Mouse (Mus musculus): Measurements from ENCODE around the gene Tcfl5. TPM values are rescaled to one million over a fixed set of nuclear protein-coding genes. Genes with fewer than 3 reads are reported as not detected.
A peak's percentile ranks its signal among the peaks of the same experiment; 100 is the strongest.

The Tcfl5 gene
- polyA plus RNA-seq (2016; fragmentation: Nextera tagmentation; extraction: Ambion mirVana): 0.23 and 0.55 TPM in 2 replicates

DNA sequence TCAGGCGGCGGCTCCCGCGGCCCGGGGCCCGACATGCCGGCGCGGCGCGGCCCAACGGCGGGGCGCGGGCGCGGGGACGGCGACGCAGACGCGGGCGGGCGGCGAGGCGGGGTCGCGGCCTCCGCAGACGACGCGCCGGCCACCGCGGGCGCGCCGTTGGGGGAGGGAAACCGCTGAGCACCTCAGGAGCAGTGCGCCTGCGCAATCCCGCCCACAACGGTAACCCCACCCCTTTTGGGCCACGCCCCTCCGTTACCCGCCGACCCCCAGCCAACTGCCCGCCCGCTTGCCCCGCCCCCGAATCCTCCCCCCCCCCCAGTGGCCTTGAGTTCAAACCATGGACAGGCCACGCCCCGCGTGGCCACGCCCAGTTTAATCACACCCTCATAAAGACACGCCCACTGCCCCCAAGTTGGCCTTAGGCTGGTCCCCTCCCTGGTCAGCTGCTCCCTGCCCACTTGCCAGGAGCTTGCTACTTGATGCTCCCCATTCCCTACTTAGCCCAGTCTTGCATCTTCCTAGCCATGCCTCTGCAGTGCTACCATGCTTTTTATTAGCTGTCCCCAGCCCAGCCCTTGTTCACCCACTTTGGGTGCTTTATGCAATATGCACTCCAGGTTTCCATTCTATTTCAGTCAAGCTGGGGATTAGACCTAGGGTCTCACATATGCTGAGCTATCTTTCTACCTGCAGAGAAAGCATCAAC, at the start of gene Tcfl5:
Tcfl5 (minus strand) TSS at position 154 of the 706 bp plus-strand sequence.
- under 1% methylated on average over 44 of the region's 56 CpGs for WGBS
- ATAC-seq (ENCODE audit: low FRiP score, low read depth): no peak
- H3K9ac ChIP-seq: no peak within 1 kb of the TSS
- no peaks in the 10 kb centered on the region for H3K36me3 ChIP-seq
- H3K4me3 ChIP-seq: peak within 1 kb of the TSS; percentile 37
- H3K27me3 ChIP-seq (replicated peaks): peaks cover 42% of the 10 kb centered on the region
- H3K9me3 ChIP-seq: peaks cover 18% of the 10 kb centered on the region
- H3K4me2 ChIP-seq (replicated peaks): peak within 1 kb of the TSS; percentile 54
- H3K4me1 ChIP-seq: peaks cover 5% of the 10 kb centered on the region; the same call in 1 of the 2 replicates
- no peak within 1 kb of the TSS for H3K27ac ChIP-seq

- Histone ChIP-seq H3K4me3 (no peak overlapping the region), H3K4me1 (peaks cover 11% of the 10 kb centered on the region; the same call in 1 of the 2 replicates), H3K4me2 (replicated peaks) (no peak overlapping the region), H3K27me3 (replicated peaks) (no peaks in the 10 kb centered on the region), H3K36me3 (peaks cover 60% of the 10 kb centered on the region), H3K9ac (no peak overlapping the region), H3K9me3 (no peaks in the 10 kb centered on the region), H3K27ac (no peak overlapping the region)
- no peak for ATAC-seq (ENCODE audit: low FRiP score, low read depth)
- WGBS: 92% methylated on average over 5 of the region's 5 CpGs
Observed at GRCm38 (mm10) chr2:180689841-180690240, 47.3 kb upstream of the Tcfl5 start.

DNA sequence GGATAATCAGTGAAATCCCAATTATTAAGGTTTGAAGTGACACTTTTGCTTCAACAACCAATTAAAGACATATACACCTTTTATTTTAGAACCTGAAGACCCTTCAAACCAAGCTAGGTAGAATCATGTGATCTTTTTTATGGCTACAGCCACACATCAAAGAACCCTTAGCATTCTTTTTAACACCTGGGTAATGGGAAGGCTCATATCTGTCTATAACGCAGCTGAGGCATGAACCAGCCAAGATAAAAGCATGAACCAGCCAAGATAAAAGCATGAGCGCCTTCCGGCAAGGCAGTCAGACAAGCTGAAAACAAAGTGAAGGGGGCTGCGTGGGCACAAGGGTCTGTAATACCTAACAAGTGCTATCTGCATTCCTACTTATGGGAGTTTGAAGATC, 41.5 kb upstream of the Tcfl5 start:
- Histone ChIP-seq H3K9me3 (no peaks in the 10 kb centered on the region), H3K4me3 (no peak overlapping the region), H3K9ac (no peak overlapping the region), H3K36me3 (peaks cover 91% of the 10 kb centered on the region), H3K4me2 (replicated peaks) (no peak overlapping the region), H3K27ac (no peak overlapping the region), H3K27me3 (replicated peaks) (no peaks in the 10 kb centered on the region), H3K4me1 (no peaks in the 10 kb centered on the region)
- WGBS: 94% methylated on average over 4 of the region's 4 CpGs
- no peak for ATAC-seq (ENCODE audit: low FRiP score, low read depth)

DNA sequence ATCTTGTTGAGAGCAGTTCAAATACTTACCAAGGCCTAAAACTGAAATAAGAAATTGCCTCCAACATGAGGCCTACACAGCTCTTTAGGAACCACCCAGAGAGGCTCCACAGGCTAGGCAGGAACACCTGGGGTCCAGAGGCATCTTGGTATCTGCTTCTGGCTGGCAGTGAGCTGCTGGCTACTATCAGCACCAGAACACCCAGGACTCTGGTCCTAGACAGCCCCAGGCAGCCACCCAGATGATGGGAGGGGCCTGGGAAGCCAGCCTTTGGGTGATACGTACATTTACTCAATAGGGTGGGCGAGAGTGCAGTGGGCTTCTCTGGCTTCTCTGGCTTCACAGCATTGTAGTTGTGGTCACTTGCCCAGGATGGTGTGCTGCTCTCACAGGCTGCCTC, 41.0 kb upstream of the Tcfl5 start:
- no peak for ATAC-seq (ENCODE audit: low FRiP score, low read depth)
- no peak overlapping the region for H3K9ac ChIP-seq
- no peaks in the 10 kb centered on the region for H3K4me1 ChIP-seq
- peaks cover 89% of the 10 kb centered on the region for H3K36me3 ChIP-seq
- H3K27ac ChIP-seq: no peak overlapping the region
- no peaks in the 10 kb centered on the region for H3K9me3 ChIP-seq
- no peak overlapping the region for H3K4me2 ChIP-seq (replicated peaks)
- no peaks in the 10 kb centered on the region for H3K27me3 ChIP-seq (replicated peaks)
- WGBS: 85% methylated on average over 2 of the region's 2 CpGs
- H3K4me3 ChIP-seq: no peak overlapping the region

GRCm38 (mm10) chr2:180681225-180681624, 38.7 kb upstream of the Tcfl5 start:
- peaks cover 67% of the 10 kb centered on the region for H3K36me3 ChIP-seq

GRCm38 (mm10) chr2:180678609-180679140, 36.2 kb upstream of the Tcfl5 start:
- H3K4me2 ChIP-seq (replicated peaks): no peak overlapping the region
- peaks cover 56% of the 10 kb centered on the region for H3K36me3 ChIP-seq
- ATAC-seq (ENCODE audit: low FRiP score, low read depth): peak; percentile 76
- no peaks in the 10 kb centered on the region for H3K4me1 ChIP-seq
- no peak overlapping the region for H3K27ac ChIP-seq
- H3K9ac ChIP-seq: no peak overlapping the region
- H3K4me3 ChIP-seq: no peak overlapping the region
- H3K9me3 ChIP-seq: no peaks in the 10 kb centered on the region
- no peaks in the 10 kb centered on the region for H3K27me3 ChIP-seq (replicated peaks)
- 24% methylated on average over 4 of the region's 4 CpGs for WGBS

More at GRCm38 (mm10) chr2:180681225-180681624, 38.7 kb upstream of the Tcfl5 start:
- Histone ChIP-seq H3K9me3 (no peaks in the 10 kb centered on the region), H3K4me3 (no peak overlapping the region), H3K4me1 (no peaks in the 10 kb centered on the region), H3K27ac (no peak overlapping the region), H3K27me3 (replicated peaks) (no peaks in the 10 kb centered on the region), H3K4me2 (replicated peaks) (no peak overlapping the region), H3K9ac (no peak overlapping the region)
- WGBS: 61% methylated on average over 2 of the region's 2 CpGs
- ATAC-seq (ENCODE audit: low FRiP score, low read depth): no peak

DNA sequence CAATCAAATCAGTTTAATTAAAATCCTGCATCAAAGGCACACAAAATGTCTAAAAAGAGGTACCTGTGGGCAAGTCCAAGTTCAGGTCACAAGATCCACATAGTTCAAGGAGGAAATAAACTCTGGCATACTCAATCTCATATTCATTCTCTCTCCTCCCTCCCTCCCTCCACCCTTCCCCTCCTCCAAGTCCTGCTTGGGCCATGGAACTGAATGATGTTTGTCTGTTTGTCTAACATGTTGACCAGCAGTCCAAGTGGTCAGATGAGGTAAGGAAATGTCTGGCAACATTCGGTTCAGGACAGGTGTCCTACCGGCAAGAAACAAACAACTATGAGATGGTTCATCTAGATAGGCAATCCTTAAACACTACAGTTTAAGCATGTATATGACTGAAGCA, 34.2 kb upstream of the Tcfl5 start:
- Histone ChIP-seq H3K27me3 (replicated peaks) (no peaks in the 10 kb centered on the region), H3K9ac (no peak overlapping the region), H3K4me3 (no peak overlapping the region), H3K4me2 (replicated peaks) (no peak overlapping the region), H3K4me1 (no peaks in the 10 kb centered on the region), H3K36me3 (peaks cover 57% of the 10 kb centered on the region), H3K9me3 (no peaks in the 10 kb centered on the region), H3K27ac (no peak overlapping the region)
- ATAC-seq (ENCODE audit: low FRiP score, low read depth): no peak
- WGBS: 92% methylated on average over 2 of the region's 2 CpGs

DNA sequence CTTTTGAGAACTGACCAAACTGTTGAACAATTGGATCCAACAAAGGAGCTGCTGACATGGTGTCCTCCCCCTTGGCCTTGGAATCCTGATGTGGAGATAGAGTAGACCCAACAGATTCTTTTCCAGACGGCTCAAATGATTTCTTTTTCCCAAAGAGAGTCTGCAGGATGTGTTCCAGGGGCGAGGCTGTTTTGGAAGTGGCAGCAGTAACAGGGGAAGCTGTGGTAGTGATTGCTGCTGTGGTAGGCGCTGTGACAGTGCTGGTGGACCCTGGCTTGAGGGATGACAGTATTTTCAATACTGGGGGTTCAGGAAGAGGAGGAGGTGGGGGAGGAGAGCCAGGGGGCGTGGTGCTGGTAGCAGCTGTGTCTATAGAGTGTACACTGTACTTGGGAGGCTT, 19.5 kb upstream of the Tcfl5 start:
- 92% methylated on average over 4 of the region's 4 CpGs for WGBS
- ATAC-seq (ENCODE audit: low FRiP score, low read depth): no peak
- H3K27ac ChIP-seq: no peak overlapping the region
- peaks cover 13% of the 10 kb centered on the region for H3K4me1 ChIP-seq
- H3K9me3 ChIP-seq: no peaks in the 10 kb centered on the region
- H3K27me3 ChIP-seq (replicated peaks): no peaks in the 10 kb centered on the region
- H3K36me3 ChIP-seq: peaks cover 39% of the 10 kb centered on the region
- H3K9ac ChIP-seq: no peak overlapping the region
- H3K4me3 ChIP-seq: no peak overlapping the region
- H3K4me2 ChIP-seq (replicated peaks): no peak overlapping the region

GRCm38 (mm10) chr2:180660521-180660920, 18.0 kb upstream of the Tcfl5 start:
- no peak overlapping the region for H3K9ac ChIP-seq
- H3K4me1 ChIP-seq: peaks cover 13% of the 10 kb centered on the region
- no peak for ATAC-seq (ENCODE audit: low FRiP score, low read depth)
- H3K27me3 ChIP-seq (replicated peaks): no peaks in the 10 kb centered on the region
- H3K9me3 ChIP-seq: no peaks in the 10 kb centered on the region
- 97% methylated on average over 5 of the region's 5 CpGs for WGBS
- no peak overlapping the region for H3K4me2 ChIP-seq (replicated peaks)
- no peak overlapping the region for H3K27ac ChIP-seq
- H3K36me3 ChIP-seq: peaks cover 25% of the 10 kb centered on the region
- H3K4me3 ChIP-seq: no peak overlapping the region

GRCm38 (mm10) chr2:180659353-180660150, 17.0 kb upstream of the Tcfl5 start:
- no peaks in the 10 kb centered on the region for H3K27me3 ChIP-seq (replicated peaks)
- H3K4me2 ChIP-seq (replicated peaks): peak overlapping the region; percentile 49
- 29% methylated on average over 42 of the region's 42 CpGs for WGBS
- no peak overlapping the region for H3K27ac ChIP-seq
- H3K4me1 ChIP-seq: peaks cover 17% of the 10 kb centered on the region
- H3K9me3 ChIP-seq: no peaks in the 10 kb centered on the region
- peaks cover 17% of the 10 kb centered on the region for H3K36me3 ChIP-seq
- 0 out of 2 replicates have a peak overlapping the region, but pooled peaks have one; percentile 5 for H3K4me3 ChIP-seq
- ATAC-seq (ENCODE audit: low FRiP score, low read depth): no peak
- peak overlapping the region; percentile 33 for H3K9ac ChIP-seq

- WGBS: 95% methylated on average over 5 of the region's 5 CpGs
- Histone ChIP-seq H3K9ac (no peak overlapping the region), H3K4me3 (no peak overlapping the region), H3K36me3 (peaks cover 17% of the 10 kb centered on the region), H3K27ac (no peak overlapping the region), H3K4me2 (replicated peaks) (no peak overlapping the region), H3K27me3 (replicated peaks) (no peaks in the 10 kb centered on the region), H3K9me3 (no peaks in the 10 kb centered on the region), H3K4me1 (peaks cover 17% of the 10 kb centered on the region)
- no peak for ATAC-seq (ENCODE audit: low FRiP score, low read depth)
Observed at GRCm38 (mm10) chr2:180658381-180658780, 15.9 kb upstream of the Tcfl5 start.

DNA sequence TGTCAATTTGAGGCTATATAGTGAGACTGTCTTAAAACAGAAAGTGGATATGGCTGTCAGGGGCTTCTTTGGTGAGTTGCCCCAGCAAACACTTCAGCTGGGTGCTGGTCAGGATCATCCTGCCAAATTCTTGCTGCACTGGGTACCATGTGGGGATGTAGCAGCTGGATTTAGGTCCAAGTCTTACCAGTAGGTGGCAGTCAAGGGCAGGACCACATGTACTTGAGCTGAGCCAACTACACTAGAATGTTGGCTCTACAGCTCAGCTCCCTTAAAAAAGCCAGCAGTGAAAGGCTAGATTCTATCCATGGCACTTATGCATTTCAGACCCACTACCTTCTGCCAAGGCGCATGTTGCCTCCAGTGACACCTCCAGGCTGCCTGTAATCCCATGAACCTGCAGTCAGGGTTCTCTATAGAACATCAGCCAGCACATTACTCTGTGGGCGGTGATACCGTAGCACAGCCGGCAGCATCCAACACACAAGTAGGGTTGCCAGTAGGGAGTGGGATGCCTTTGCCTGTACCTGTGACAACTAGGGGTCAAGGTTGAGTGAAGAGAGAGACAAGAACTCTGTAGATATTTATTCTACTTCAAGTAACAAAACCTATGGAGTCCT, 15.0 kb upstream of the Tcfl5 start:
- ATAC-seq (ENCODE audit: low FRiP score, low read depth): peak; percentile 39; the same call in 1 of the 2 replicates
- WGBS: 70% methylated on average over 4 of the region's 4 CpGs

More for the DNA sequence above, 15.0 kb upstream of the Tcfl5 start:
- Histone ChIP-seq H3K4me1 (peaks cover 17% of the 10 kb centered on the region), H3K4me2 (replicated peaks) (no peak overlapping the region), H3K36me3 (peaks cover 17% of the 10 kb centered on the region), H3K27ac (no peak overlapping the region), H3K9ac (no peak overlapping the region), H3K27me3 (replicated peaks) (no peaks in the 10 kb centered on the region), H3K9me3 (no peaks in the 10 kb centered on the region), H3K4me3 (no peak overlapping the region)
